Mouse (Mus musculus) regulatory T cell (primary cell): Measurements from ENCODE around the gene Lekr1.

Experiments used
- in situ Hi-C: fragments of 300-600 bp; cut with MboI, MseI; formaldehyde crosslinking; loops from one replicate; pipeline ENCODE4 v1.15.1; 2025; ENCODE audit warnings: high pct_unique_total_duplicates

The Lekr1 gene

DNA sequence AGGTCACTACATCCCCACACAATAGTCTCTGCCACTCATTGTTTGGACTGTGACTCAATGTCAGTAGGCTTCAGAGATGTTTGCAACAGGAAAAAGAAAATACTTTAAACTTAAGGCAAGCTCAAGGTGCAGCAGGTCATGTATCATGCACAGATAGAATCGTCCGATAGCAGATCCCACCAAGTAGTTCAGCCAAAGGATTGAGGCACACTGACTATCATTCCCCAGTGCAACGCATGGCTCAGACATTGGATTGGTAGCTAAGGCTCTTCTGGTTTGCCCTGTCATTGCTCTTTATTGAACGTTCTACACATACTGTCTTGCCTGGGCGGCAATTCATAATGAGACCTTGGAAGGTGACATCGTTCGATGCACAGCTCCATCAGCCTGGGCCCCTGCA lies 9.6 kb upstream of the Lekr1 start:
- in situ Hi-C loops, result loop anchor here (5.0 kb wide), 1 partner anchor 69 kb away; no protein-coding TSS in a partner anchor

- in situ Hi-C loops, result loop anchor here (5.0 kb wide), 1 partner anchor 70 kb away; no protein-coding TSS in a partner anchor
Measured at GRCm38 (mm10) chr3:65656902-65657660, 8.9 kb upstream of the Lekr1 start.

- in situ Hi-C loops, result loop anchor here (5.0 kb wide), 1 partner anchor 71 kb away; no protein-coding TSS in a partner anchor
Measured at GRCm38 (mm10) chr3:65658081-65658612, 7.9 kb upstream of the Lekr1 start.

GRCm38 (mm10) chr3:65658721-65659619 lies 7.1 kb upstream of the Lekr1 start:
- in situ Hi-C loops, result loop anchor here (5.0 kb wide), 1 partner anchor 72 kb away; no protein-coding TSS in a partner anchor

DNA sequence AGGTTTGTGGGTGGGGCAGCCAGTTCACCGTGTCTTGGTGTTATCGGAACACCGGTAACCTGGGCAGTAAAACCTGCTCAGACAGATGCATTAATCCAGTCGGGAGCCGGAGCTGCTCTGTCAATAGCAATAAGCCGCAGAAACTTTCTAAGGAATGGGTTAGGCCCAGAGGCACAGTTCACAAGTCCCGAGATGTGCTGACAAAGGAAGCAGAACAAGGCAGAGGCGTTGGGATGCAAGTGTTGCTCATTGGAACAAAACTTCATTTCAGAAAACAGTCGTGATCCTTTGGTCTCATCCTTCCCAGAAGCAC lies 6.5 kb upstream of the Lekr1 start:
- in situ Hi-C loops, result loop anchor here (5.0 kb wide), 1 partner anchor 72 kb away; no protein-coding TSS in a partner anchor

GRCm38 (mm10) chr3:65660336-65660735 lies 5.7 kb upstream of the Lekr1 start:
- in situ Hi-C loops, result loop anchor here (5.0 kb wide), 1 partner anchor 263 kb away; no protein-coding TSS in a partner anchor

DNA sequence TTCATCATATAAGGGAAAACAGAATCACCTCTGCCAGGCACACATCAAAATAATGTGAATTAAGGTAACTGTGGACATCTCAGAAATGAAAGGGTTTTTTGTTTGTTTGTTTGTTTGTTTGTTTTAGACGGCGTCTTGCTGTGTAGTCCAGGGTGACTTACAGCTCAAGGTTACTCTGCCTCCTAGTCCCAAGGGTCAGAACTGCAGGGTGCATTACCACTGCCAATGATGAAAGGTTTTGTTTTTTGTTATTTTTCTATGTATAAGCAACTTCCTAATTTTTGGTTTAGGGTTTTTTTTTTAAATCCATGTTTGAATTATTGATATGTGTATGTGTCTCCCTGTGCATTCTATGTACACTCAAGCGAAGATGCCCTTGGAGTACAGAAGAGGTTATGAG lies 4.3 kb upstream of the Lekr1 start:
- in situ Hi-C loops, result loop anchor here (5.0 kb wide), 1 partner anchor 264 kb away; no protein-coding TSS in a partner anchor

- in situ Hi-C loops, result loop anchor here (5.0 kb wide), 1 partner anchor 266 kb away; no protein-coding TSS in a partner anchor
Measured at GRCm38 (mm10) chr3:65663176-65663575, 2.9 kb upstream of the Lekr1 start.

- in situ Hi-C loops, result no loop called here
Measured at GRCm38 (mm10) chr3:65670216-65670615, 4.2 kb downstream of the Lekr1 start.

GRCm38 (mm10) chr3:65673725-65674124 lies 7.7 kb downstream of the Lekr1 start:
- in situ Hi-C loops, result no loop called here

DNA sequence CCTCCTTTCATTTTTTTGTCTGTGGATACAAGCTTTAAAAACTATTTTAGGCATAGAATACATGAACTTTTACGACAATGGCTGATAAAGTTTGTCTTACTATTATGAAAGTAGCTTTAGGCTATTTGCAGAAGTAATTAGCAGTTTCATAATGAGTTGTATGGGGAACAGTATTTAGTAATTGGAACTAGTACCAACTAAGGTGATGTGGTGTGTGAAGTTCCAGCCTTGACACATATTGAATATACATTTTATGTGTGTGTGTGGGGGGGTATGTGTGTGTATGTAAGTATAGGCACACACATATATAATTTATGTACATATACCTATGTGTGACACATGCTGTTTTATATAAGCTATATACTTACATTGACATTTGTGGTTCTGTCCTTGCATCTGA lies 14.6 kb downstream of the Lekr1 start:
- in situ Hi-C loops, result no loop called here

GRCm38 (mm10) chr3:65689705-65690104 lies 23.7 kb downstream of the Lekr1 start:
- in situ Hi-C loops, result no loop called here

- in situ Hi-C loops, result no loop called here
Measured at GRCm38 (mm10) chr3:65690850-65691249, 24.8 kb downstream of the Lekr1 start.

GRCm38 (mm10) chr3:65699704-65700103 lies 33.7 kb downstream of the Lekr1 start:
- in situ Hi-C loops, result no loop called here

DNA sequence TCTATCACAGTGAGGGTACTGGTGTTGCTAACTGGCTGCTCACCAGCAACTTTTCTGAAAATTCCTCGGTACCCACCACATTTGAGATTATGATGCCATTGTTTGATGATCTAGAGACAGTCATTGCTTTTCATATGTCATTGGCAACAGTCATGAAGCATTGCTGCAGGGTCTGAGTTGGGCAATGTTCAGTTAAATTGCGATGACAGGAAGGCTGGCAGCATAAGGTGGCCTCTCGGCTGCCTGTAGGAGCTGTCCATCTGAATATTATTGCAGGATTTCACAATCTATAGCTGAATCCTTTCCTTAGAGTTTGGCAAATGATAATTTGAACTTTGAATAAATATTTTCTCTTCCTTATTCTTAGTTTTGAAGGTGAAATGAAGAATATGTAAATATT lies 48.3 kb downstream of the Lekr1 start:
- in situ Hi-C loops, result no loop called here

DNA sequence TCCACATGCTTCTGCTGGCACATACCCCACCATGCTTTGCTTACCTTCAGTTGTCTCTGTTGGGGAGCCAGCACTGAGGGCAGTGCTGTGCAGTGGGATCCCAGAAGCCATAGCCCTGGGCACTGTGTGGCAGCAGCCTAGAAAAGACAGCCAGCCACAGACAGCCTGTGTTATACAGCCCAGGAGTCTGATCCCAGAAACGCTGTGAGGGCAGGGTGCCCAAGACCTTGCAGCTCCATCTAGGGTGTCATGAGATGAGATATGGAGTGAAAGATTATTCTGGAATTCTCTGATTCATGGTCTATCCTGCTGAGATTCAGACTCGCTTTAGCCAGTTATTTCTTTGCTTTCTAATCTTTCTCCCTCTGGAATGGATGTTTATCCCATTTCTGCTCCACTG lies 51.4 kb downstream of the Lekr1 start:
- in situ Hi-C loops, result no loop called here

DNA sequence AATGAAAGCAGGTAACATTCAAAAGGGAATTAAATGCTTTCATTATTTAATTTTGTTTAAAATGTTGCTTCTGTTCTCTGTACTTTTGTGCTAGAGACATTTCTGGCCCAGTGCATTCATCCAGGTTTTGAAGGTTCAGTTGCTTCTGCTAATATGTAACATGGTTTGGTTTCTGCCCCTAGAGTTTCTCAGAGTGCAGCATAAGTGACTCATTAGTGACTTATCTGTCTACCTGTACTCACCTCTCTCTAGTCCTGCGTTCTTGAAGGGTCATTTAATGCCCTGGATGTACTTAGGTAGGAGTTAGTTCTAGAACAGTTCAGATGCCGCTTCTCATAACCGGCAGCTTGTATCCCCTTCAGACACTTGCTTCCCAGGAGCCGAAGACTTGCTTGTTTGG lies 56.9 kb downstream of the Lekr1 start:
- in situ Hi-C loops, result no loop called here

DNA sequence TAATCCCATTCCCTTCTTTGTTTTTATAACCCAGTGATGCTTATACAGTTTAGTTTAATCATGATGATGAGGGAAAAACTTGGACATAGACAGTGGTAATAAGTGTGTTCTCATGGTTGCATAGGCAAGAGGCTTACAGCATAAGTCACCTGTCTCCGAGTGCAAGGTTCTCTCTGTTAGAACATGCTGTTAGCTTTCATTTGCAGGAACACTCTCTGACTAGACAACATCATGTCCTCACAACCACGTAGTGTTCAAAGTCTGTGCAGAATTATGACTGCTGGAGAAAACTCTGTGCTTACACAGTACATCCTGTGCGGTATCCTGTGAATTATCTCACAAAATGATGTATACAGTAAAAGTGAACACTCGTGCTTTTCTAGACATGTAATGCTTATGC lies 57.6 kb downstream of the Lekr1 start:
- in situ Hi-C loops, result no loop called here

GRCm38 (mm10) chr3:65737816-65738215 lies 71.8 kb downstream of the Lekr1 start:
- in situ Hi-C loops, result no loop called here

DNA sequence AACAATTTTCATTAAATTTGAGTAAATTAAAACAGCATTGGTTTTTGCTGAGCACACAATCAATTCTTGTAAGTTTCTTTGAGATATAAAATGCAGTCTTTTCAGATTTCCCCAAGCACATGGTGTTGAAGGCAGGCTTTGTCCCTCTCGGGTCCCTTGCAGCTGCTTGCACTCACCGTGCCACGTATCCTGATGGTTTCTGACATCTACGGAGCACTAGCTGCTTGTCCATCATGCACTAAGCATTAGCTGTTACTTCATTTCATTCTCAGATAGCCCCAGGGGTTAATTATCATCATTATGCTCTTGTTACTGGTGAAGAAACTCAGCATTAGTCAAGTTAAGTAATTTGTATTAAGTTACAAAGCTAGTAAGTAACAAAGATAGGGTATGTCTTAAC lies 78.9 kb downstream of the Lekr1 start:
- in situ Hi-C loops, result no loop called here

DNA sequence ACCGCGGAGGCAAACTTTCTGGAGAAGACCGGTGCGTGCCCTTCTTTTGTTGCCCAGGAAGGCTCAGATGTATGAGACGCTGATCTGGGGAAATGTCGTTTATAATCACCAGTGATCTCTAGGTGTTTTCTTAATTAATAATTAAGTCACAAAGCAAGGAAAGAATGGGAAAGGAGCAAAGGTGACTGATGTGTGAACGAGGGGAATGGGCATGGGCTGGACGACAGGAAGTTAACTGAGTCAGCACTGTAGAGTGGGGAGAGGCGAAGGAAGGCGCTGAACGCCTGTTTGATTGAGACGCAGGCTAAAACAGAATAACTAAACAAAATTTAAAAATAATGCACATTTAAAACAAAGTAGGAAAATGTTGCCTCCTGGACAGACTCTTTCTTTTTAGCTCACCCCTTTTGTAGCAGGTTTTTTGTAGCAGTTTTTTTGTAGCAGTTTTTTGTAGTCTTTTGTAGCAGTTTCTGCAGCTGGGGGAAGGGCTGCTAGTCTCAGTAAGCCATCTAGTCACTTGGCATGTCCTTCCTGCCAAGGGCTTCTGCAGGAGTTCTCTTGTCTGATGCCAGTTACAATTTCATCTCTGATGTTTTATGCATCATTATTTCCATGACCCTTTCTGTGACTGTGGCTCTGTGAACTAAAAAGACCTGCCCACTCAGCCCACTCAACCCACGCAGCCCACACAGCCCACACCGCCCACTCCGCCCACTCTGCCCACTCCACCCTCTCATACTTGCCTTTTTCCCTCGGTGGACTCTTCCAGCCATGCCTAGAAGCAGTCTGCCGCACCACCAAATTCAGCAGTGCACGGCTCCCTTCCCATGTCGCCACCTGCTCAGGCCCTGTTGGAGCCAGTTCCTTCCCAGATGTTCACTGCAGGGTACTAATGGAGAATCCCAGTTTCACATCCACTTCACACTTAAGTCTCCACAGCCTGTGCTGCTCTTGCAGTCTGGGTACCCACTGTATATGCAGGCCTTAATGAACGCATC lies 98.8 kb downstream of the Lekr1 start:
- in situ Hi-C loops, result no loop called here
